Mouse (Mus musculus): ENCODE data around the gene Kdm4d. TPM values are rescaled to one million over a fixed set of nuclear protein-coding genes. Genes with fewer than 3 reads are reported as not detected.

Gene Kdm4d
- polyA plus RNA-seq (2012; rRNA removed): 0.01 and 0.02 TPM in 2 replicates

GRCm38 (mm10) chr9:14500023-14500915 is at the start of gene Kdm4d, which contains the start of gene Cwc15:
Kdm4d (minus strand) TSS chr9:14500482.
Cwc15 (plus strand) TSS chr9:14500617.

Other genes starting within 250 kb of the Kdm4d start
- gene Sesn3, start 225.4 kb downstream of the Kdm4d start, polyA plus RNA-seq (2012; rRNA removed): 1.2 TPM in 2 replicates
- gene Endod1, start 119.0 kb downstream of the Kdm4d start, polyA plus RNA-seq (2012; rRNA removed): 18.5 and 24.1 TPM in 2 replicates
- gene Cwc15, start 135 bp upstream of the Kdm4d start, polyA plus RNA-seq (2012; rRNA removed): 46.4 and 48.8 TPM in 2 replicates
- gene Amotl1, start 144.6 kb upstream of the Kdm4d start, polyA plus RNA-seq (2012; rRNA removed): 1.9 and 2.1 TPM in 2 replicates
- gene Piwil4, start 240.3 kb upstream of the Kdm4d start, polyA plus RNA-seq (2012; rRNA removed): 0.06 TPM in 2 replicates